Mouse (Mus musculus) liver, adult 10 weeks (tissue): ENCODE measurements around the gene Hmgcl. TPM values are rescaled to one million over a fixed set of nuclear protein-coding genes. Genes with fewer than 3 reads are reported as not detected.

Source experiments
- polyA plus RNA-seq: library from polyadenylated mRNA; stranded (reverse); fragments of 350-450 nt; fragmentation: Illumina TruSeq; extraction: RNeasy Lipid Tissue Mini Kit (QIAGEN cat#74804); gene quantifications from one replicate; pipeline ENCODE4 v1.2.3, GENCODE M21; 2014; ENCODE audit warnings: low read depth, low replicate concordance

Hmgcl gene
- polyA plus RNA-seq: 56.8 TPM

GRCm38 (mm10) chr4:135946278-135946658 lies at the start of gene Hmgcl:
Gene Hmgcl, plus strand, starts transcription at chr4:135946448.

GRCm38 (mm10) chr4:135920304-135921241 lies 25.7 kb upstream of the Hmgcl start, which contains the start of gene Fuca1:
Gene Fuca1, plus strand, starts transcription at chr4:135920735.

GRCm38 (mm10) chr4:135963457-135964193 lies 17.4 kb downstream of the Hmgcl start, which contains the start of gene Gale:
Gene Gale, plus strand, starts transcription at chr4:135963727.

GRCm38 (mm10) chr4:135972556-135972906 lies 26.3 kb downstream of the Hmgcl start, which contains the start of gene Lypla2:
Gene Lypla2, minus strand, starts transcription at chr4:135972626.

GRCm38 (mm10) chr4:135986943-135987710 lies 40.9 kb downstream of the Hmgcl start, which contains the start of gene Pithd1:
Gene Pithd1, minus strand, starts transcription at chr4:135987264.

Other genes with a start within 250 kb of the Hmgcl start
- gene Il22ra1, start 218.3 kb upstream of the Hmgcl start, polyA plus RNA-seq: 0.48 TPM
- gene Myom3, start 186.7 kb upstream of the Hmgcl start, polyA plus RNA-seq: 0.40 TPM
- 76.3 TPM for gene Srsf10, start 90.7 kb upstream of the Hmgcl start, polyA plus RNA-seq
- gene Pnrc2, start 72.6 kb upstream of the Hmgcl start, polyA plus RNA-seq: 175 TPM
- 0.93 TPM for gene Cnr2, start 51.1 kb upstream of the Hmgcl start, polyA plus RNA-seq
- gene Fuca1, start 25.7 kb upstream of the Hmgcl start, polyA plus RNA-seq: 33.7 TPM
- 0.66 TPM for gene Gale, start 17.3 kb downstream of the Hmgcl start, polyA plus RNA-seq
- gene Lypla2, start 26.2 kb downstream of the Hmgcl start, polyA plus RNA-seq: 1.5 TPM
- 30.9 TPM for gene Pithd1, start 40.8 kb downstream of the Hmgcl start, polyA plus RNA-seq
- 14.2 TPM for gene Eloa, start 75.3 kb downstream of the Hmgcl start, polyA plus RNA-seq
- 195 TPM for gene Rpl11, start 107.0 kb downstream of the Hmgcl start, polyA plus RNA-seq
- gene Id3, start 197.0 kb downstream of the Hmgcl start, polyA plus RNA-seq: 15.2 TPM
- gene E2f2, start 225.9 kb downstream of the Hmgcl start, polyA plus RNA-seq: 0.11 TPM